Mouse (Mus musculus): Measurements from ENCODE around the gene Pdap1.
A peak's percentile ranks its signal among the peaks of the same experiment; 100 is the strongest.
"Not testable (repeated sequence)": the region's sequence is repeated elsewhere in the genome, so short reads cannot be mapped to it uniquely, and the experiment has no call there.

The Pdap1 gene

GRCm38 (mm10) chr5:145139571-145140519, at the start of gene Pdap1, which contains the start of gene Bud31:
Gene Pdap1 (minus strand): TSS chr5:145140238.
Gene Bud31 (plus strand): TSS chr5:145140362.
- peak; percentile 90 for DNase-seq (ENCODE audit: low read depth, low spot score)

GRCm38 (mm10) chr5:145189416-145189815, 49.4 kb upstream of the Pdap1 start:
- DNase-seq (ENCODE audit: low read depth, low spot score): no peak

- no peak for DNase-seq (ENCODE audit: low read depth, low spot score)
Observed at GRCm38 (mm10) chr5:145185244-145185643, 45.2 kb upstream of the Pdap1 start.

- DNase-seq (ENCODE audit: low read depth, low spot score): no peak
Observed at GRCm38 (mm10) chr5:145178461-145178980, 38.5 kb upstream of the Pdap1 start.

GRCm38 (mm10) chr5:145167306-145167661, 27.2 kb upstream of the Pdap1 start:
- peak; percentile 8 for DNase-seq (ENCODE audit: low read depth, low spot score)

GRCm38 (mm10) chr5:145166536-145167305, 26.7 kb upstream of the Pdap1 start, which contains the start of the genes Ptcd1 and Cpsf4:
Gene Ptcd1 (minus strand): TSS chr5:145167108.
Gene Cpsf4 (plus strand): TSS chr5:145167213.
- DNase-seq (ENCODE audit: low read depth, low spot score): peak; percentile 99

- no peak for DNase-seq (ENCODE audit: low read depth, low spot score)
Observed at GRCm38 (mm10) chr5:145165184-145165583, 25.1 kb upstream of the Pdap1 start.

GRCm38 (mm10) chr5:145164710-145165109, 24.7 kb upstream of the Pdap1 start:
- no peak for DNase-seq (ENCODE audit: low read depth, low spot score)

GRCm38 (mm10) chr5:145161361-145161760, 21.3 kb upstream of the Pdap1 start:
- DNase-seq (ENCODE audit: low read depth, low spot score): no peak

GRCm38 (mm10) chr5:145152690-145153089, 12.7 kb upstream of the Pdap1 start:
- no peak for DNase-seq (ENCODE audit: low read depth, low spot score)

- no peak for DNase-seq (ENCODE audit: low read depth, low spot score)
Observed at GRCm38 (mm10) chr5:145149294-145149693, 9.3 kb upstream of the Pdap1 start.

- DNase-seq (ENCODE audit: low read depth, low spot score): no peak
Observed at GRCm38 (mm10) chr5:145147748-145148147, 7.7 kb upstream of the Pdap1 start.

GRCm38 (mm10) chr5:145140611-145141010, 573 bp upstream of the Pdap1 start:
- no peak for DNase-seq (ENCODE audit: low read depth, low spot score)

- DNase-seq (ENCODE audit: low read depth, low spot score): no peak
Observed at GRCm38 (mm10) chr5:145138836-145139235, 1.2 kb downstream of the Pdap1 start.

- DNase-seq (ENCODE audit: low read depth, low spot score): not testable (repeated sequence)
Observed at GRCm38 (mm10) chr5:145133275-145133674, 6.8 kb downstream of the Pdap1 start.

GRCm38 (mm10) chr5:145130995-145131394, 9.0 kb downstream of the Pdap1 start:
- DNase-seq (ENCODE audit: low read depth, low spot score): no peak

GRCm38 (mm10) chr5:145130191-145130590, 9.8 kb downstream of the Pdap1 start:
- DNase-seq (ENCODE audit: low read depth, low spot score): no peak

- not testable (repeated sequence) for DNase-seq (ENCODE audit: low read depth, low spot score)
Observed at GRCm38 (mm10) chr5:145129773-145130172, 10.3 kb downstream of the Pdap1 start.

GRCm38 (mm10) chr5:145129124-145129523, 10.9 kb downstream of the Pdap1 start:
- DNase-seq (ENCODE audit: low read depth, low spot score): no peak

- no peak for DNase-seq (ENCODE audit: low read depth, low spot score)
Observed at GRCm38 (mm10) chr5:145126580-145126979, 13.5 kb downstream of the Pdap1 start.

GRCm38 (mm10) chr5:145123396-145123795, 16.6 kb downstream of the Pdap1 start:
- DNase-seq (ENCODE audit: low read depth, low spot score): no peak

- DNase-seq (ENCODE audit: low read depth, low spot score): no peak
Observed at GRCm38 (mm10) chr5:145120921-145121320, 19.1 kb downstream of the Pdap1 start.
